Mouse (Mus musculus): ENCODE measurements at regions not wholly inside any gene's neighbourhood (a gene's known extent, or its start where the extent isn't known, plus 50 kb on each side); places are given as distances from the start of the nearest gene placed in this dataset.

GRCm38 (mm10) chr10:117573596-117573850 is 55.8 kb upstream of the Cpm start:
- DNase-seq: no peak
- H3K4me1 ChIP-seq (ENCODE audit: control insufficient read depth, insufficient read depth, low read length): no peaks in the 10 kb centered on the region
- H3K4me3 ChIP-seq (replicated peaks; ENCODE audit: extremely low read depth, low read depth, low read length): no peak overlapping the region
- WGBS: 96% methylated on average over 3 of the region's 3 CpGs
- no peak for TF ChIP-seq CTCF (IDR thresholded peaks at IDR 0.05; ENCODE audit: insufficient read depth, low read length)
- TF ChIP-seq POLR2A (IDR thresholded peaks at IDR 0.05; ENCODE audit: borderline replicate concordance, extremely low read depth, low read depth, low read length): no peak

GRCm38 (mm10) chr10:117572746-117573595 is 56.3 kb upstream of the Cpm start:
- TF ChIP-seq CTCF (IDR thresholded peaks at IDR 0.05; ENCODE audit: insufficient read depth, low read length): no peak
- Histone ChIP-seq H3K4me3 (replicated peaks; ENCODE audit: extremely low read depth, low read depth, low read length) (no peak overlapping the region), H3K4me1 (ENCODE audit: control insufficient read depth, insufficient read depth, low read length) (no peaks in the 10 kb centered on the region)
- WGBS: 79% methylated on average over 13 of the region's 13 CpGs
- no peak for DNase-seq

- Histone ChIP-seq H3K4me3 (replicated peaks; ENCODE audit: extremely low read depth, low read depth, low read length) (no peak overlapping the region), H3K4me1 (ENCODE audit: control insufficient read depth, insufficient read depth, low read length) (no peaks in the 10 kb centered on the region)
- TF ChIP-seq POLR2A (IDR thresholded peaks at IDR 0.05; ENCODE audit: borderline replicate concordance, extremely low read depth, low read depth, low read length) (no peak), CTCF (IDR thresholded peaks at IDR 0.05; ENCODE audit: insufficient read depth, low read length) (no peak)
- DNase-seq: no peak
- 21% methylated on average over 9 of the region's 9 CpGs for WGBS
These were observed 57.3 kb upstream of the Cpm start for GRCm38 (mm10) chr10:117571891-117572573.

GRCm38 (mm10) chr10:117570971-117571861 is 58.1 kb upstream of the Cpm start:
- WGBS: 2% methylated on average over 27 of the region's 27 CpGs
- TF ChIP-seq POLR2A (IDR thresholded peaks at IDR 0.05; ENCODE audit: borderline replicate concordance, extremely low read depth, low read depth, low read length): no peak
- no peak for TF ChIP-seq CTCF (IDR thresholded peaks at IDR 0.05; ENCODE audit: insufficient read depth, low read length)
- DNase-seq: peak; percentile 28
- H3K4me3 ChIP-seq (replicated peaks; ENCODE audit: extremely low read depth, low read depth, low read length): peak overlapping the region; percentile 12
- no peaks in the 10 kb centered on the region for H3K4me1 ChIP-seq (ENCODE audit: control insufficient read depth, insufficient read depth, low read length)

- TF ChIP-seq CTCF (IDR thresholded peaks at IDR 0.05; ENCODE audit: insufficient read depth, low read length) (no peak), POLR2A (IDR thresholded peaks at IDR 0.05; ENCODE audit: borderline replicate concordance, extremely low read depth, low read depth, low read length) (no peak)
- Histone ChIP-seq H3K4me1 (ENCODE audit: control insufficient read depth, insufficient read depth, low read length) (no peaks in the 10 kb centered on the region), H3K4me3 (replicated peaks; ENCODE audit: extremely low read depth, low read depth, low read length) (no peak overlapping the region)
- DNase-seq: no peak
- 58% methylated on average over 8 of the region's 8 CpGs for WGBS
These were observed 59.0 kb upstream of the Cpm start for GRCm38 (mm10) chr10:117570091-117570970.

GRCm38 (mm10) chr10:117569301-117570079 is 59.8 kb upstream of the Cpm start:
- H3K4me1 ChIP-seq (ENCODE audit: control insufficient read depth, insufficient read depth, low read length): no peaks in the 10 kb centered on the region
- no peak overlapping the region for H3K4me3 ChIP-seq (replicated peaks; ENCODE audit: extremely low read depth, low read depth, low read length)
- 75% methylated on average over 11 of the region's 11 CpGs for WGBS
- no peak for TF ChIP-seq POLR2A (IDR thresholded peaks at IDR 0.05; ENCODE audit: borderline replicate concordance, extremely low read depth, low read depth, low read length)
- no peak for TF ChIP-seq CTCF (IDR thresholded peaks at IDR 0.05; ENCODE audit: insufficient read depth, low read length)
- no peak for DNase-seq

- no peak for TF ChIP-seq POLR2A (IDR thresholded peaks at IDR 0.05; ENCODE audit: borderline replicate concordance, extremely low read depth, low read depth, low read length)
- TF ChIP-seq CTCF (IDR thresholded peaks at IDR 0.05; ENCODE audit: insufficient read depth, low read length): no peak
- WGBS: 95% methylated on average over 13 of the region's 13 CpGs
- Histone ChIP-seq H3K4me3 (replicated peaks; ENCODE audit: extremely low read depth, low read depth, low read length) (no peak overlapping the region), H3K4me1 (ENCODE audit: control insufficient read depth, insufficient read depth, low read length) (no peaks in the 10 kb centered on the region)
- DNase-seq: no peak
These were observed 60.6 kb upstream of the Cpm start for GRCm38 (mm10) chr10:117568472-117569300.

- 88% methylated on average over 3 of the region's 3 CpGs for WGBS
- DNase-seq: no peak
- no peaks in the 10 kb centered on the region; the same call in 1 of the 2 replicates for H3K4me1 ChIP-seq (ENCODE audit: control insufficient read depth, insufficient read depth, low read length)
- no peak overlapping the region for H3K4me3 ChIP-seq (replicated peaks; ENCODE audit: extremely low read depth, low read depth, low read length)
- TF ChIP-seq POLR2A (IDR thresholded peaks at IDR 0.05; ENCODE audit: borderline replicate concordance, extremely low read depth, low read depth, low read length) (no peak), CTCF (IDR thresholded peaks at IDR 0.05; ENCODE audit: insufficient read depth, low read length) (no peak)
These were observed 61.2 kb upstream of the Cpm start for GRCm38 (mm10) chr10:117568138-117568387.
